Mouse (Mus musculus) midbrain, embryonic 14.5 days (tissue): ENCODE data around the gene Efcab14. TPM values are rescaled to one million over a fixed set of nuclear protein-coding genes. Genes with fewer than 3 reads are reported as not detected.
A peak's percentile ranks its signal among the peaks of the same experiment; 100 is the strongest.

Source experiments
- ATAC-seq: fragments of 200-750 bp; cut with Nextera tagmentation; 2 replicates; pipeline ENCODE4 v1.8.0; 2017; ENCODE audit warnings: moderate number of reproducible peaks, moderate library complexity; ENCODE audit not compliant: low FRiP score, low TSS enrichment
- DNase-seq: peaks from one replicate; pipeline ENCODE4 v3.0.0-alpha.2; 2015
- H3K27ac ChIP-seq: fragments of 300-500 bp; sonication (generic); replicated peaks from 2 replicates; pipeline ENCODE4 v1.5.1; 2014; ENCODE audit warnings: mild to moderate bottlenecking, low read depth, low read length, moderate library complexity
- H3K27me3 ChIP-seq: fragments of 300-500 bp; sonication (generic); 2 replicates; pipeline ENCODE4 v1.6.1; 2014; ENCODE audit warnings: low read length, control low read depth, mixed read lengths; ENCODE audit not compliant: control insufficient read depth, insufficient read depth
- H3K36me3 ChIP-seq: fragments of 300-500 bp; sonication (generic); 2 replicates; pipeline ENCODE4 v1.6.1; 2014; ENCODE audit warnings: low read length, control low read depth; ENCODE audit not compliant: control insufficient read depth, insufficient read depth
- H3K4me1 ChIP-seq: fragments of 300-500 bp; sonication (generic); 2 replicates; pipeline ENCODE4 v1.6.1; 2014; ENCODE audit warnings: mild to moderate bottlenecking, antibody characterized with exemption, low read length, control low read depth; ENCODE audit not compliant: control insufficient read depth, insufficient read depth
- H3K4me2 ChIP-seq: fragments of 300-500 bp; sonication (generic); 2 replicates; pipeline ENCODE4 v1.6.1; 2014; ENCODE audit warnings: mild to moderate bottlenecking, low read length, moderate library complexity
- H3K4me3 ChIP-seq: fragments of 300-500 bp; sonication (generic); replicated peaks from 2 replicates; pipeline ENCODE4 v1.5.1; 2014; ENCODE audit warnings: low read depth, low read length
- H3K9ac ChIP-seq: fragments of 300-500 bp; sonication (generic); replicated peaks from 2 replicates; pipeline ENCODE4 v1.6.1; 2014; ENCODE audit warnings: mild to moderate bottlenecking, low read length, moderate library complexity
- H3K9me3 ChIP-seq: fragments of 300-500 bp; sonication (generic); 2 replicates; pipeline ENCODE4 v1.6.1; 2016; ENCODE audit warnings: low read length, control low read depth, mixed read lengths; ENCODE audit not compliant: control insufficient read depth
- WGBS: fragments of 180-500 bp; shearing (Covaris S2); extraction: QIAGEN DNeasy Blood & Tissue Kit; methylation state at CpG from one replicate; pipeline ENCODE4 v1.1.7; 2014; 5-methylcytosine and 5-hydroxymethylcytosine counted together
- polyA plus RNA-seq: library from polyadenylated mRNA; unstranded; fragments of >200 nt; fragmentation: Nextera tagmentation; extraction: Ambion mirVana; gene quantifications from 2 replicates; pipeline ENCODE4 v1.2.1, GENCODE M21; 2014

The Efcab14 gene
- polyA plus RNA-seq, 1 experiment from 2014 or later, result 25.4 TPM

- Histone ChIP-seq H3K4me1 (peaks cover 6% of the 10 kb centered on the region), H3K36me3 (no peaks in the 10 kb centered on the region), H3K27me3 (0 out of 2 replicates have a peak, but pooled peaks cover under 1% of the 10 kb centered on the region), H3K9ac (no peak overlapping the region), H3K4me3 (no peak overlapping the region), H3K9me3 (no peaks in the 10 kb centered on the region), H3K27ac (no peak overlapping the region), H3K4me2 (no peak overlapping the region)
- 82% methylated on average over 5 of the region's 5 CpGs for WGBS
- ATAC-seq, result no peak
- DNase-seq, result no peak
Measured at GRCm38 (mm10) chr4:115733746-115734145, 3.8 kb upstream of the Efcab14 start.

GRCm38 (mm10) chr4:115734867-115735266, 2.7 kb upstream of the Efcab14 start:
- WGBS, result 67% methylated on average over 4 of the region's 4 CpGs
- Histone ChIP-seq H3K4me1 (peaks cover 12% of the 10 kb centered on the region), H3K36me3 (no peaks in the 10 kb centered on the region), H3K9ac (no peak overlapping the region), H3K9me3 (no peaks in the 10 kb centered on the region), H3K4me2 (no peak overlapping the region), H3K4me3 (no peak overlapping the region), H3K27ac (no peak overlapping the region), H3K27me3 (no peaks in the 10 kb centered on the region)
- ATAC-seq (no peak), DNase-seq (no peak)

GRCm38 (mm10) chr4:115738481-115738985, 989 bp downstream of the Efcab14 start:
- Histone ChIP-seq H3K27ac (no peak overlapping the region), H3K27me3 (no peaks in the 10 kb centered on the region), H3K4me1 (peaks cover 12% of the 10 kb centered on the region), H3K9ac (peak overlapping the region; percentile 80), H3K4me3 (peak overlapping the region; percentile 73), H3K9me3 (no peaks in the 10 kb centered on the region), H3K36me3 (peaks cover 20% of the 10 kb centered on the region), H3K4me2 (peak overlapping the region; percentile 88)
- ATAC-seq (no peak), DNase-seq (no peak)
- 57% methylated on average over 13 of the region's 13 CpGs for WGBS

GRCm38 (mm10) chr4:115742658-115743057, 5.1 kb downstream of the Efcab14 start:
- Histone ChIP-seq H3K4me3 (no peak overlapping the region), H3K9ac (no peak overlapping the region), H3K4me2 (no peak overlapping the region), H3K27ac (no peak overlapping the region), H3K9me3 (no peaks in the 10 kb centered on the region), H3K4me1 (peaks cover 12% of the 10 kb centered on the region), H3K36me3 (peaks cover 39% of the 10 kb centered on the region), H3K27me3 (no peaks in the 10 kb centered on the region)
- DNase-seq (no peak), ATAC-seq (no peak)

GRCm38 (mm10) chr4:115743096-115743495, 5.6 kb downstream of the Efcab14 start:
- H3K4me2 ChIP-seq, result no peak overlapping the region
- no peaks in the 10 kb centered on the region for H3K27me3 ChIP-seq
- no peak for DNase-seq
- H3K36me3 ChIP-seq, result peaks cover 42% of the 10 kb centered on the region
- H3K4me3 ChIP-seq, result no peak overlapping the region
- no peak overlapping the region for H3K27ac ChIP-seq
- no peak overlapping the region for H3K9ac ChIP-seq
- no peak for ATAC-seq
- 90% methylated on average over 4 of the region's 4 CpGs for WGBS
- H3K9me3 ChIP-seq, result no peaks in the 10 kb centered on the region
- peaks cover 12% of the 10 kb centered on the region for H3K4me1 ChIP-seq

GRCm38 (mm10) chr4:115748181-115748580, 10.6 kb downstream of the Efcab14 start:
- ATAC-seq (no peak), DNase-seq (no peak)
- H3K36me3 ChIP-seq, result peaks cover 51% of the 10 kb centered on the region

GRCm38 (mm10) chr4:115749336-115749735, 11.8 kb downstream of the Efcab14 start:
- no peak overlapping the region for H3K9ac ChIP-seq
- no peak overlapping the region for H3K4me2 ChIP-seq
- no peaks in the 10 kb centered on the region for H3K9me3 ChIP-seq
- DNase-seq (no peak), ATAC-seq (no peak)
- H3K27me3 ChIP-seq, result no peaks in the 10 kb centered on the region
- peaks cover 59% of the 10 kb centered on the region for H3K36me3 ChIP-seq
- H3K4me1 ChIP-seq, result no peaks in the 10 kb centered on the region
- WGBS, result 90% methylated on average over 1 of the region's 1 CpGs
- H3K27ac ChIP-seq, result no peak overlapping the region
- H3K4me3 ChIP-seq, result no peak overlapping the region

More at GRCm38 (mm10) chr4:115748181-115748580, 10.6 kb downstream of the Efcab14 start:
- Histone ChIP-seq H3K4me2 (no peak overlapping the region), H3K4me3 (no peak overlapping the region), H3K9ac (no peak overlapping the region), H3K4me1 (no peaks in the 10 kb centered on the region), H3K27me3 (no peaks in the 10 kb centered on the region), H3K9me3 (no peaks in the 10 kb centered on the region), H3K27ac (no peak overlapping the region)
- 79% methylated on average over 1 of the region's 1 CpGs for WGBS

- Histone ChIP-seq H3K36me3 (peaks cover 62% of the 10 kb centered on the region), H3K9me3 (no peaks in the 10 kb centered on the region), H3K4me2 (no peak overlapping the region), H3K27ac (no peak overlapping the region), H3K9ac (no peak overlapping the region), H3K4me3 (no peak overlapping the region), H3K27me3 (no peaks in the 10 kb centered on the region), H3K4me1 (no peaks in the 10 kb centered on the region)
- no peak for ATAC-seq
- no peak for DNase-seq
- 93% methylated on average over 3 of the region's 3 CpGs for WGBS
Measured at GRCm38 (mm10) chr4:115754101-115754500, 16.6 kb downstream of the Efcab14 start.

- no peaks in the 10 kb centered on the region for H3K4me1 ChIP-seq
Measured at GRCm38 (mm10) chr4:115754851-115755250, 17.3 kb downstream of the Efcab14 start.

More at GRCm38 (mm10) chr4:115754851-115755250, 17.3 kb downstream of the Efcab14 start:
- DNase-seq (no peak), ATAC-seq (no peak)
- 98% methylated on average over 1 of the region's 1 CpGs for WGBS
- Histone ChIP-seq H3K4me3 (no peak overlapping the region), H3K9me3 (no peaks in the 10 kb centered on the region), H3K27me3 (no peaks in the 10 kb centered on the region), H3K9ac (no peak overlapping the region), H3K36me3 (peaks cover 60% of the 10 kb centered on the region), H3K4me2 (no peak overlapping the region), H3K27ac (no peak overlapping the region)
